Mouse (Mus musculus): ENCODE data around the gene Pcsk5.

Pcsk5 gene

DNA sequence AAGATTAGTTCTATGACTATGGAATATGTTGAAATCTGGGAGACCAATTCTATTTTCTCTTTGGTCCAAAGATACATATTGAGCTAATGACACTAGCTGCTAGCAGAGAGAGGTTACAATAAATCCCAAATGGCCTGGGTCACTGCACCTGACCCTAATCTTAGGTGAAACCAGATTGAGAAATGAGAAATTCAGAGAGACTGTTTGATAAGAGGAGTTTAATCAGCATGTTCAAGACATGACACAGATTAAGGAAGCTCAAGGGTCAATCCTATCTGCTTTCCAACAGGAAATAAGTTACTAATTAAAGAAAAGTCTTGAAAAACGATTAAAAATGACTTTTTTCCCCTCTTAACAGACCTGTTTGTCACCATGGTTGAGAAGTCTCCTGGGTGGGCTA is 96.0 kb downstream of the Pcsk5 start:
- DNase-seq (ENCODE audit: low spot score), result no peak

DNA sequence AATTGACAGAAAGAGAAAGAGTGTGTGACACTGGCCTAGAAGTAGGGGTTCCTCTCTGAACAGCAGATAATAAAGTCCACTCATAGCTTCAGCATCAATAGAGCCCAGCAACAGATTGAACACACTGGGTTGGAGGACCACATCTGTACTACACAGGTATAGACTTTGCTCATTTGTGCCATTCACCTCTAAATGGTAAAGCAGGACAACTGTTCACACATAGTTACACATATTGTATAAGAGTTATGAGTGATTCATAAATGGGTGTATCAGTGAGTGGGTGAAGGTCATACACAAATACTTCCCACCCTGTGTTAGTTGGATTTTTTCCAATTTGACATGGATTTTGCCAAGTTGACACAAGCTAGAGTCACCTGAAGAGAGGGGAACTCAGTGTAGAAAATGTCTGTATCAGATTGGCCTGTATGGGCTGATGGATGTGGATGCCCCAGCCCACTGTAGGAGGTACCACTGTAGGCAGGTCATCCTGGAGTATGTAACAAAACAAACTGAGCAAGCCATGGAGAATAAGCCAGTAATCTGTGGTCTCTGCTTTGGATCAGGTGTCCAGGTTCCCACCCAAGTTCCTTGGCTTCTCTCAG is 104.7 kb downstream of the Pcsk5 start:
- no peak for DNase-seq (ENCODE audit: low spot score)

DNA sequence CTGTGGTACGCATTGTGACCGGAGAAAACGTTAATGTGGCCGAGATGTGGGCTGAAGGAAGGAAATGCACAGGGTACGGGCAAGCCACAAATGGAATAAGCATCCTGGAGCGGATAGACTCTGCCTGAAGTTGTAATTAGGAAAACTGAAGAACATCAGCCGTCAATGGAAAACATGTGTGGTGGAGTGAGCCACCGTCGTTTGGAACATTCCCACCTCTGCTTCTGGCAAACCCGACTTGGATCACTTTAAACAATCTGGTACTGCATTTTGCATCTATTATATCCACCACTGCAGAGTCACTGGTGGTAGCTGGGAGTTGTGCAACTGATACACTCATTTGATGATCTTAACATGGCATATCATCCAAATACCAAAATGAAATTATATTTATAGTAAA is 120.4 kb downstream of the Pcsk5 start:
- no peak for DNase-seq (ENCODE audit: low spot score)

DNA sequence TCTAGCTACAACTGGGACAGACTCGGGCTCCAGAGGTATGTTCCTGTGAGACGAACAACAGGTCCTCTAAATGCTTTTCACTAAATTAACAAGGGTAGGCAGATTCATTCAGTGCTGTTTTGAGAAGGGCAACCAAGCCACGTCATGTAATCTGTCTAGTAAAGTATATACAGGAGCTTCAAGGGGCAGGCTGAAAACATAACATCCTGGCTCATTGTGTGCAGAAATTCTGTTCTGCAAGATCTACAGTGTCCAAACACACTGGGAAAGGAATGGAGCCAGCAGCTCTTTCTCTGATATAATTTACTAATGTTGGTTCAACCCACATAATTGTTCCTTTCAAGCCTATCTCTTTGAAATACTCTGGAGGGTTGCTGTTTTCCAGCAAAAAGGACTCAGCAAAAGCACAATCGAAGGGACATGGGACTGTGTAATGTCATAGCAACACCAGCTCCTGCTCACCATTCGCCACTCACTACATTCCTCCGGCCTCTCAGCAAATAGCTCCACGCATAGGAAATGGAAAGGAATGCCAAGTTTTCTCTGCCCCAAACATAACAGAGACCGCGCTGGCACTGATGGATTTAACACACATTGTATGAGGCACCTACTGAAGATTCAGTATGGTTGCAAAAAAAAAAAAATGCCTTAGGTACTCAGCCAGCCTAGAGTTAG is 122.0 kb downstream of the Pcsk5 start:
- DNase-seq (ENCODE audit: low spot score), result no peak

DNA sequence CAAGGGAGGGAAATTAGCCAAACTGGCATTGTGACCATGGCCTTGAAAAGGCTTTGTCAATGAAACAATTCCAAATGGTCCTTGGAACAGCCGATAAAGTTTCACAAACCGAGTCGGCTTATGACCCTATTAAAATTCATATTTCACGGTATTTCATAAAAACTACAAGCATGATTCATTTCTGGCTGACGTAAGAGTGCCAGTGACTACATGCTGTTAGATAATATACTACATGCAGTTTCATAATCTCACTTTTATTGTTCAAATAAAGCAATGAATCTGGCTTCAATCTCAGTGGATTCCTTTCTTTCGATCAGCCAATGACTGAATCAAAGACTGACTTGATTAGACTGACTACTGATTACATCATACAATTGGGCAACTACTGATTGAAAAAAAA is 145.8 kb downstream of the Pcsk5 start:
- DNase-seq (ENCODE audit: low spot score), result no peak

DNA sequence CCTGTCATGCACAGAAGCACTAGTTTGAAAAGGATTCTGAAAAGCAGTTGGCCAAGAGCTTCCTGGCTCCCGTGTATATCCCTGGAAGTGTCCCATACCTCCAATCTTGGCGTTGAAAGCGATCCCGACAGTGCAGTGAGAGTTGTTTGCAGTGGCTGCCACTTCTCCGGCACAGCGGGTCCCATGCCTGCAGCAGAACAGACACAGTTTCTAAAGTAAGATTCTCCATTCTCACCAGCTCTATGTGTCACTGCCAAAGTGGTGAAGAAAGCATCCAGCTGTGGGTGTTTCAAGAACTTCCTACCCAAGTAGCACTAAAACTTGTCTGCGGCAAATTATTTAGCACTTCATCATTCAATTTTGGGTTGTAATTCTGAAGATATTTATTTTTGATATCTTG is 159.1 kb downstream of the Pcsk5 start:
- DNase-seq (ENCODE audit: low spot score), result peak; percentile 10

DNA sequence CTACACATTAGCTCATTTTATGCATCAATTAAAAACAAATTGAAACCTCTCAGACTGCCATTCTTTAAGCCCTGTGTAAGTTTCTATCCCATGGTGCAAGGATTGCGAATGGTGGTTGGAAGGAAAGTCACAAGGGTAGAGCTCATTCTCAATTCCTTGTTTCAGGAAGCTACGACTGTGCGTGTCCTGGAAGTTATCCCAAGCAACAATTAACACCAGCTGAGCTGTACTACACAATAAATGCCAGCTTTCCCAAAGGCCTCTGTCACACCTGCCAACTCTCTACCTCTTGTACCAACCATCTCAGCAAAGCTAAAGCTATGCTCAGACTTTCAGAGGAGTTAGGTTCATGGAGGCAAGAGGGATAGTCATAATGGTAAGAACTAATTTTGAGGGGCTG is 174.8 kb downstream of the Pcsk5 start:
- no peak for DNase-seq (ENCODE audit: low spot score)

DNA sequence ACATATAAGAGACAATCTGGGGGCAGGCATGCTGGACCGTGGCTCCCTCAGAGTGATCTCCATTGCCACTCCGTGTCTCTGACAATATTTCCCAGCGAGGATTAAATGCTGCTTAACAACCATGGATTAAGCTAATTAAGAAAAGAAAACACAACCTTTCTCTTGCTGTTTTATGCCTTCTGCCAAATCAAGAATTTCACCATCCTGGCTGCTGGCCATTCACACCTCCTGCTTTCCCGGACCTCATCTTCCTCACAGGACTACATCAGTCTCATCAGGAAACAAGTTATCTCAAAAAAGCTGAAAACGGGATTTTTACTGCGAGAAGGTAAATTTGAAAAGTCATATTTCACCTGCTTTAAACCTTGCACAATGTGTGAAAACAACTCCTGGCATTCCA is 175.2 kb downstream of the Pcsk5 start:
- DNase-seq (ENCODE audit: low spot score), result no peak

DNA sequence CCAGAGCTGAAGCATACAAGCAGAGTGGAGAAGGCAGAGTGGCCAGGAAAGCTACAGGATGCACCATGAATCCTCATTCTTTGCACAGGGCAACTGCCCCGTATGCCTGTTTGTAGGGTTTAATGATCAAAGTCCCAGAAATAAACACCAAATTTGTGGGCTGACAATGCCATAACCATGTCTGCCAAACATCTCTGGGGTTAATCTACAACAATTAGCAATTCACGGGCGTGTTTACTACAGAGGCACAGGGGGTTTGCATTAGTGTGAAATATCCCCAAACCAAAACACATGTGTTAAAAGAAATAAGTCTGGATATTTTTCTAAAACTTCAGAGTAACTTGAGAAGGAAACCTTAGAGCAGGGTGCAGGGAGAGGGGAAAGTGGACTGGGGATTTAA is 178.1 kb downstream of the Pcsk5 start:
- DNase-seq (ENCODE audit: low spot score), result no peak

DNA sequence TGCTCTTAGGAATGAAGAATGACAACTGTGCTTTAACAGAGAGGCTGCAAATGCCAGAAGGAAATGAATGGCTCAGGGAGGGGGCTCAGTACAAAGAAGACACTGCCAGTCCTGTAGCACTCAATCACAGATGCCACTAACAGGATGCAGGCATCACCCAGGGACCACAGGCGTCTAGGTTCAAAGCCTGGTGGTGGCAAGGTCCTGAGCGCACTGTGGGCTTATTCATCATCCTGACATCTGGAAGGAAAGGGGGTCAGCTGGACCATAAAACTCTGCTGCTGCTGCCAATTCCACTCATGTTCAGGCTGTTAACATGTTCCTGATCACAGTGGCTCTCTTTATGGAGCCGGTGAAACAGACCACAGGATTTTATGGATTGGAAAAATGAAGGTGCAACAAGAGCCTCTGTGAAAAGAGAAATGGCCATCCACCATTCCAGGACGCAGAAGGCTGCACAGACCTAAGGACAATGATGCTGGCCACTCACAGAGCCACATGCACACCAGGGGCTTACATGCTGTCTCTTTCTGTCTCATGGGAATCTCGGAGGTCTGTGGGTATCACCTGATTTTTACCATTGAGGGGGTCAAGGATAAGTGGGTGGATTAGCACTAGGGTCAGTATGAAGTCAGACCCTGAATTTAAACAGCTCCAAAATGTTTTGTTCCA is 186.5 kb downstream of the Pcsk5 start:
- no peak for DNase-seq (ENCODE audit: low spot score)

DNA sequence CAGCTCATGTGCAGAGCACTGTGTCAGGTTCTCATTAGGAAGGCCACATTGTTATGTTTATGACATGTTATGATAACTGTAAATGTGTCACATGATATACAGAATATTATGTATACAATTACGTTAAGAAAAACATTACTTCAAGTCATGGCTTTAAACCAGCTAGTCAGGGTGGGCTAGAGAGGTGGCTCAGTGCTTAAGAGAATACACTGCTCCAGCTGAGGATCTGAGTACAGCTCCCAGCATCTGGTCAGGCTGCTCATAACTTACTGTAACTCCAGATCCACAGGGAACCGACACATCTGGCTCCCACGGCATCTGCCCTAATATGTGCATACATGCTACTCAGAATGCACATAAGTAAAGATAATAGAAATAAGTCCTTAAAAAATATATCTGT is 187.5 kb downstream of the Pcsk5 start:
- no peak for DNase-seq (ENCODE audit: low spot score)

DNA sequence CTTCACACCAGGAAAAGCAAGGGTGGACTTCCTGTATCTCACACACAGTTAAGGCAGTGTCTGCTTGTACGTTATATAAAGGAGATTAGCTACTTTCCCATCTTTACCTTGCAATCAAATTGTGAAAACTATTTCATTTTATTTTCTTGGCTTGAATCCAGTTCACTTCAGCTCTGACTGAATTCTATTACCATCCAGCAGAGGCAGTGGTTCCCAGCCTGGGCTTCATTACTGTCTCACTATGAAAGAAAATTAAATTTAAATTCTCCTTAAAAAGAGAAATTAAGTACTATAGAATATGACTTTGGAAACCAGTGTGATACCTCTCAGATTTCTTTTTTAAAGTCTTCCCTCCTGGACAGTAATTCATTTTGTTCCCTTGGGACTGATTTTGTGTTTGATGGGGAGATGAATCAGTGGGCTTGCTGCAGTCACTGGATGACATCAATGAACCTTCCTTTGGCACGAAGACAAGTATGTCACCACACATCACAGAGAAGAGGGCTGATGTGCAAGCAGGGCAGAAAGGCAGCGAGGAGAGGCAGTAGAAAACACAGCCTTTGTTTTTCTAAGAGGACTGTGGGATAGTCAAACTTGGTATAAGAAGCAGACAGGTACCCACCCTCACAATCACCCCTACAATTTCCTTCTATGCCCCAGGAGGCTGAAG is 194.2 kb downstream of the Pcsk5 start:
- no peak for DNase-seq (ENCODE audit: low spot score)

DNA sequence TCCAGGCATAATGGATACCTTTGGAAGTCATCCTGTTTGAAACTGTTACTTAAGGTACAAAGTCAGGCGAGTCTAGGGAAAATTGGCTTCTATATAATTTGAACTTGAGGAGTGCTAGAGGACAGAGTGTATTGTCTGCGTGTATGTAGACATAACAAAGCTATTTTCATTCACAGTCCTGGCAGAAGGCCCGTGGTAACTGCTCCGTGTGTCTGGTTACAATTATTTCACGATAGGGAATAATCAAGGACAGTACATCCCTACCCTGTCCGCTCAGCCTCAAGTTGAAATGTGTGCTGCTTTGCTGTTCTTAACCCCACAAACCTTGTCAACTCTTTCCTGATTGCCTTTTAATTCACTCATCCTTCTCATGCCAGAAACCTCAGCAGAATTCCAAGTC is 201.4 kb downstream of the Pcsk5 start:
- DNase-seq (ENCODE audit: low spot score), result no peak

DNA sequence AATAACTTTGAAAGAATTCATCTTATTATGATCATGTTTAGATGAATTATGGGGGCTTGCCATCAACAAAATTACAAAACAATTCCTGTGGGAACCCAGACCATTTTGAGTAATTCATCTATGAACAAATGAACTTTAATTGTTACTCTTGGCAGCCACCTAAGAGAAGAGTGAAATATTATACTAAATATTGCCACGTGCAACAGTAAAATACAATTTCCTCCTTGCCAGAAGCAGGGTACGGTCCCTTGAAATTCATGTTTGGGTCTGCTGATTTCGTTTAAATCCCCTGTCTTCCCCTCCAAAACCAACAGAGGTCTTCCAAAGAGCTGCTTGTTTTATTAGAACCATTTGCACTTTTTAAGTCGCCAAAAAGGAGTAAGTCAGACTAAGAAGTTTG is 221.8 kb downstream of the Pcsk5 start:
- DNase-seq (ENCODE audit: low spot score), result no peak

DNA sequence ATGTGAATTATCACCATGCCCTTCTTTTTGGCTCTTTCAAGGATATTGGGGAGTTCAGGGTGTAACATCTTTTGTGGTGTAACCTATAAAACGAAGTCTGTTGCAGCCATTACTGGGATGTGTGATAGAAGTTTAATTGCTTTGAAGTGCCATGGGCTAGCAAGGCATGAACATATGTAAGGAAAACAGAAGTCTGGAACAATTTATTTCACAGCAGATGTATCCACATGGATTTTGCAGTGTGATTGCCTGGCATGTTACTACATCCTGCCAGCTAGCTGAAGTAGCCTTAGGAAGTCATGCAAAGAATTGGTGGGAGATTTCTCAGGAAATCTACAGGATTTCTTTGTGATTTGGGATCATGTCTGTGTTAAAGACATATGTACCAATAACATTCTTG is 230.9 kb downstream of the Pcsk5 start:
- DNase-seq (ENCODE audit: low spot score), result no peak

DNA sequence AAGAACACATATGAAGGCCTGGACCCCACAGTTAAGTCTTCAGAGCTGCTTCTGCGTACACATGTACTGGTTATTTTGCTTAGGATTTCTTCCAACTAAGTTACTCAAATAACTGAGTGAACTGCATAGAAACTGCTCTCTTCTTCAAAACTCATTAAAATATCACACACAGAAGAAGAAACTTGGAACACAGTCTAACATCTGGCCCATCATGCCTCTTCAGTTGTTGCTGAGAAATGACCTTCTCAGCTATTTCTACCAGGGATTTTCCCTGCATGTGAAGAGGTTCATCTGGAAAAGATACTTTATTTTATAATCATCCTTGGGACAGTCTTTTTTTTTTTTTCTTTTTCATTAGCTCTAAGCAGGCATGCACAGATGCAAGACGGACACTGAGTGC is 231.3 kb downstream of the Pcsk5 start:
- no peak for DNase-seq (ENCODE audit: low spot score)

DNA sequence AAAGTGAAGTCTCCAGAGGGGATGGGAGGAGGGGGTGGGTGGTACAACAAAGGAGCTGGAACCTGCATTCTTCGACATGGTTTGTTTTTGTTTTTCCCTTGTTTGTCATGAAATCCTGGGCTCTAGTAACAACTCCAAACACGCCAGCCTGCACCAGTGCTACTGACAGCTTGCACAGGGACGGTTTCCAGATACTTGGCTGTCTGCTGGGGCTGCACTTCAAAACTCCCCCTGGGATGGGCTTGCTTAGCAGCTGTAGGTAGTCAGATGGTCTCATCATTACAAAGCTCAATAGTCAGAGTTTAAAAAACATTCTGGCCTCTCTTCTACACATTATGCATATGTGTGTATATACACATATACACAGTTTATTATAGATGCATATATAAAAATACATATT is 234.1 kb downstream of the Pcsk5 start:
- DNase-seq (ENCODE audit: low spot score), result no peak

DNA sequence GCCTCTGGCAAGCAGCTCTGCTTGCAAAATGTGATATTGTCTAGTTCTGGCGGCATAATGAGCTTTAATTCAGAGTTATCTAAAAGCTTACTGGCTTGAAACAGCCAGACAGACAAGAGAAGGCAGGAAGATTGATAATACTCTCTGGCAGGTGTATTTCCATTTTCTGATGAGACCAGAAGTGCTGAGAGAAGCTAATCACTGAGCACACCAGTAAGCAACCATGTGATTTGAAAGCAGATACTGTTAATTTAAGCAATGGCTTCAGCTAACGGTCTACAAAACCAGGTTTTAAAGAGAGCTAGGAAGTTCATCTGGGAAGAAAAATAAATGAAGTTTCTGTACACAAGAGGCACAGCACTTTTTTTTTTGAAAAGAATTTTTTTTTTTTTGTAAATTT is 237.1 kb downstream of the Pcsk5 start:
- no peak for DNase-seq (ENCODE audit: low spot score)

DNA sequence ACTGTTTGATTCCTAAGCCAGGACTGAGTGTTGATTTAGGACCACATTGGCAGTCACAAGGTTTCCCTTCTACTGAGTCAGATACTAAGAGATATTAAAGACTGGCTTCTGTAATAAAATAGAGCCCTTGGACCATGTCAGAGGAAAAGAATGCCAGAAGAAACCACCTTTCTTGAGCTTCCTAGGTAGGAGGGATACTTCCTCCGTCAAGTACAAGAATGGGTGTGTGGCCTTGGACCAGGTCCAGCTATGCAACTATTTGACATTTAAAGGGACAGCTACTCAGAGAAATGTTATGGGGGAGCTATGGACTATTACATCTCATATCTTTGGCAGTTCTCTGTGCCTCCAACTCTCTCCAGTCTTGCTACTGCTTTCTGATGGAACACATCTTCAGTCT is 244.6 kb downstream of the Pcsk5 start:
- no peak for DNase-seq (ENCODE audit: low spot score)

DNA sequence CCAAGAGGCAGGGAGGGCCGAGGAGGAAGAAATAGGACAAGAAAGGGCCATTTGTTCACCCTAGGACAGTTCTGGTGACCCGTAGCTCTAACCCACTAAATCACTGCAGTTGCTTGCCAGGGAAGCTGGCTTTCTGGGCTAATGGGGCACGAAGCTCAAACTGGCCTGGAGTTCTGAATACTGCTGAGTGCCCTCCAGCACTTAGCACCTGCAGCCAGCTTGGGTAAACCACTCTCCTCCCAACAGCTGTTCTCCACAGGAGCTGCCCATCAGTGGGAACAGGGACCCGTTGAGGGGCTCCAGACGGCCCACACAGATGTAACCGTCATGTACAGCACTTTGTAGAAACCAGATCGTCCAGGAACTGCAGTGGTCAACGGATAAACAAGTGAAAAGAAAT is 246.1 kb downstream of the Pcsk5 start:
- no peak for DNase-seq (ENCODE audit: low spot score)

DNA sequence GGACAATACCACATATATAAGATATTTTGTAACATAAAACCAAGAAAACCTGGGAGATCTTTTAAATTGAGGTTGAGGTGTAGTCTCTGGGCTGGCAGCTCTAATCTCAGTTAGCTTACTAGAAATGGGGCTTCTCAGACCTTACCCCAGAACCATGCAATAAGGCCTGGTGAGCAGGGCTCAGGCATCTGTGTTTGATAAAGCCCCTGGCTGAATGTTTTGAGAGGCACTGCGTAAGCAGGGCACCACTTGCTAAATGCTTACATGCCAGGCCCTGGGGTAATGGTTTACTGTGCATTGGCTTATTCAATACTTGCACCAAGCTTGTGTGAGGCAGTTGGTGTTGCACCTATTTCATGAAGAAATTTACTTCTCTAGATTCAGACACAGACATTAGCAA is 247.1 kb downstream of the Pcsk5 start:
- no peak for DNase-seq (ENCODE audit: low spot score)

DNA sequence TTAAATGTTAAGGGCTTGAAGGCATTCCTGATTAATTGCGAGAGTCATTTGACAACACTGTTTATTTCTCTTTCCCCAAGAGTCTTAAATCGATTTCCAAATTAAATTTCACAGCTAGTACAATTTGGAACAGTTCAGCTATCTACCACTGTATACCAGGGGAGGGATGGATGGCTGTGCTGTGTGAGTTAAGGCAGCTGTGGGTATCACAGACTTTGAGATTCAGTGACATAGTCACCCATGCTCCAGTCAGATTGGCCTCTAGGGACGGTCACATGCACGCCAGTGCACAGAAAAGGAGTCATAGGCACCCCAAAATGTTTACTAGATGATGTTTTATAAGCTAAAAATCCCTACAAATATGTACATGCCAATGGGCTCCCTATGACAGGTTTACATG is 260.0 kb downstream of the Pcsk5 start:
- DNase-seq (ENCODE audit: low spot score), result no peak

DNA sequence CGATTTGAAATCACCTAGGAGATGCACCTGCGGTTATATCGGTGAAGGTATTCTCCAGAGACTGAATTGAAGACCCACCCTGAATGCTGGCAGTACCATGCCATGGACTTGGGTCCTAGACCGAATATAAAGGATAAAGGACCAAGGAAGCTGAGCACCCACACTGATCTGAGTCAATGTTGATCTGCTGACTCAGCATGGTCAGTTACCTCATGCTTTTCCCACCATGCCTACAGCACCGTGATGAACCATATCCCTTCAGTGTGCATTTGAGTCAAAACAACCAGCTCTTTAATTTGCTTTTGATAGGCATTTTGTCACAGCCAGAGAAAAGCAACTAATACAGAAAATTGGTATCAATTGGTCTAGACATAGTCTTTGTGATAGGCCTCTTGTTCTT is 262.9 kb downstream of the Pcsk5 start:
- DNase-seq (ENCODE audit: low spot score), result no peak
